Comparison of ENCODE assay signal across 8 mouse cellular contexts in genomic region chr5:8840887-8841286, GRCm38 (mm10). TPM values are rescaled to one million over a fixed set of nuclear protein-coding genes. Genes with fewer than 3 reads are reported as not detected.
DNase-seq lines count a peak whose midpoint lies in the region; ATAC-seq and TF ChIP-seq lines count a peak whose summit lies in the region.

No protein-coding gene starts in this region.

- no peak for TF ChIP-seq POLR2A in cortical plate, adult 2 months (IDR thresholded peaks at IDR 0.05; ENCODE audit: extremely low read depth, insufficient read depth, low read length)

- TF ChIP-seq CTCF in cortical plate, adult 2 months (IDR thresholded peaks at IDR 0.05; ENCODE audit: extremely low read depth, insufficient read depth, low read length), result peak; percentile 43

- no peak overlapping the region for H3K4me3 ChIP-seq in cortical plate, adult 2 months (ENCODE audit: insufficient read depth, low read length)

- peak; percentile 10 to 14 for DNase-seq in cerebellum, adult 18-20 months
- DNase-seq in WW6 (ENCODE audit: low read depth, low spot score), result peak; percentile 24
- peak; percentile 3 for DNase-seq in large intestine, adult 2 months (ENCODE audit: low read depth, low spot score)
- peak; percentile 65 for DNase-seq in lung, postnatal 36 days
- peak; percentile 76 for DNase-seq in right cerebral cortex, postnatal 4 days

- WGBS in large intestine, adult 2 months, result 39% methylated on average over 5 of the region's 5 CpGs

- no peak overlapping the region for H3K27ac ChIP-seq in cortical plate, adult 2 months (ENCODE audit: insufficient read depth, low read length)

- no peaks in the 10 kb centered on the region for H3K4me1 ChIP-seq in cortical plate, adult 2 months (ENCODE audit: control insufficient read depth, insufficient read depth, low read length)

- ATAC-seq in cerebellum, adult (ENCODE audit: insufficient number of reproducible peaks, low FRiP score, low TSS enrichment), result no peak
- peak; percentile 94 for ATAC-seq in granulocyte monocyte progenitor cell, adult 5-6 weeks (replicated peaks; ENCODE audit: poor library complexity, severe bottlenecking)

RNA-seq across cellular contexts. Expression of gene Abcb1b, which starts 42.9 kb away (rescaled TPM):
- polyA plus RNA-seq in cortical plate, adult 2 months (2012; rRNA removed), result 2.9 and 3.5 TPM in 2 replicates
- total RNA-seq in granulocyte monocyte progenitor cell, adult 5-6 weeks (2014; fragmentation: Nextera tagmentation), result 17.9 and 22.7 TPM in 2 replicates
- 29.6 and 35.2 TPM in 2 replicates for total RNA-seq in granulocyte monocyte progenitor cell, adult 5-6 weeks (2017)
- polyA plus RNA-seq in large intestine, adult 2 months (2012; rRNA removed), result 0.56 and 0.58 TPM in 2 replicates

RNA-seq across cellular contexts. Expression of gene Abcb4, which starts 52.6 kb away (rescaled TPM):
- polyA plus RNA-seq in cortical plate, adult 2 months (2012; rRNA removed), result 3.9 and 4.1 TPM in 2 replicates
- 1.4 and 2.7 TPM in 2 replicates for total RNA-seq in granulocyte monocyte progenitor cell, adult 5-6 weeks (2014; fragmentation: Nextera tagmentation)
- 1.4 and 2.0 TPM in 2 replicates for total RNA-seq in granulocyte monocyte progenitor cell, adult 5-6 weeks (2017)
- 0.10 TPM in 2 replicates for polyA plus RNA-seq in large intestine, adult 2 months (2012; rRNA removed)

Comparison
In these comparisons a context has a peak if more than half of its experiments do, and no peak if none do; other contexts are left out.
1. DNase-seq: peak in every context shown above with its lines; median percentile 76 in right cerebral cortex, postnatal 4 days; 65 in lung, postnatal 36 days; 24 in WW6; 12 in cerebellum, adult 18-20 months; 3 in large intestine, adult 2 months.